In genomic region chr14:11683386-11684081, GRCm38 (mm10) we compare ENCODE assay signal across 9 mouse cellular contexts.
DNase-seq lines count a peak whose midpoint lies in the region; ATAC-seq lines count a peak whose summit lies in the region.
"Had no signal": no experiment of that assay in that cellular context is flagged by ENCODE, and none has a peak within 500 bp of the region (broad histone marks: within the 10 kb centered on the region; RNA-seq: fewer than 3 reads in every experiment).

No protein-coding gene starts in this region.

- H3K4me3 ChIP-seq in forebrain, embryonic 13.5 days, result no peak overlapping the region
- no peak overlapping the region for H3K4me3 ChIP-seq in neural tube, embryonic 11.5 days (ENCODE audit: low read depth, low read length)
- H3K4me3 ChIP-seq: left cerebral cortex, adult 2 months had no signal

- peak overlapping the region; percentile 12; the same call in 1 of the 2 replicates for H3K27ac ChIP-seq in forebrain, embryonic 13.5 days
- H3K27ac ChIP-seq in neural tube, embryonic 11.5 days (ENCODE audit: low read depth, low read length), result peak overlapping the region; percentile 14; the same call in 1 of the 2 replicates
- H3K27ac ChIP-seq: left cerebral cortex, adult 2 months had no signal

- DNase-seq in left cerebral cortex, postnatal 4 days, result peak; percentile 6
- no peak for DNase-seq in left cerebral cortex, postnatal 25 days (ENCODE audit: low spot score in 2 of 2)
- peak; percentile 59 for DNase-seq in cerebellum, adult 9-11 months
- DNase-seq in neural tube, embryonic 11.5 days (ENCODE audit: low spot score), result peak; percentile 46
- no peak for DNase-seq in right cerebral cortex, adult 2 months (ENCODE audit: low spot score in 2 of 2)
- no peak for DNase-seq in left cerebral cortex, adult 8-10 months (ENCODE audit: low spot score in 2 of 2)
- DNase-seq in c-Kit-positive CD71-positive TER-119-positive erythroid progenitor cells, embryonic 14.5 days (ENCODE audit: low spot score), result no peak

- H3K4me1 ChIP-seq in forebrain, embryonic 13.5 days, result peaks cover 37% of the 10 kb centered on the region
- H3K4me1 ChIP-seq in neural tube, embryonic 11.5 days (ENCODE audit: control insufficient read depth, insufficient read depth, low read length), result peaks cover 19% of the 10 kb centered on the region

- 24% methylated on average over 10 of the region's 10 CpGs for WGBS in forebrain, embryonic 13.5 days
- 21% methylated on average over 10 of the region's 10 CpGs for WGBS in neural tube, embryonic 11.5 days

- H3K27me3 ChIP-seq in forebrain, embryonic 13.5 days, result no peaks in the 10 kb centered on the region
- H3K27me3 ChIP-seq in neural tube, embryonic 11.5 days (ENCODE audit: control insufficient read depth, insufficient read depth, low read length), result no peaks in the 10 kb centered on the region

- intact Hi-C loops in left cerebral cortex, postnatal 4 days (cut with DNase I), result no loop called here
- intact Hi-C loops in left cerebral cortex, postnatal 25 days (cut with DNase I), result no loop called here

- no peaks in the 10 kb centered on the region for H3K36me3 ChIP-seq in forebrain, embryonic 13.5 days (ENCODE audit: poor library complexity, severe bottlenecking)
- H3K36me3 ChIP-seq in neural tube, embryonic 11.5 days (ENCODE audit: control insufficient read depth, insufficient read depth, low read length), result no peaks in the 10 kb centered on the region

- H3K9ac ChIP-seq in forebrain, embryonic 13.5 days, result 0 out of 2 replicates have a peak overlapping the region, but pooled peaks have one; percentile 21
- H3K9ac ChIP-seq in neural tube, embryonic 11.5 days (ENCODE audit: low read length), result no peak overlapping the region

- peak; percentile 61 for ATAC-seq in forebrain, embryonic 13.5 days
- peak; percentile 82 for ATAC-seq in neural tube, embryonic 11.5 days (ENCODE audit: insufficient read depth, low FRiP score, low TSS enrichment)

- peak overlapping the region; percentile 16 for H3K4me2 ChIP-seq in forebrain, embryonic 13.5 days
- H3K4me2 ChIP-seq in neural tube, embryonic 11.5 days (ENCODE audit: low read depth), result no peak overlapping the region

- H3K9me3 ChIP-seq in forebrain, embryonic 13.5 days (replicated peaks), result no peaks in the 10 kb centered on the region
- no peaks in the 10 kb centered on the region for H3K9me3 ChIP-seq in neural tube, embryonic 11.5 days (ENCODE audit: control insufficient read depth, low read length)

Comparison
In these comparisons a context has a peak if more than half of its experiments do, and no peak if none do; other contexts are left out.
1. DNase-seq: peak in left cerebral cortex, postnatal 4 days (single experiment), cerebellum, adult 9-11 months (single experiment) and neural tube, embryonic 11.5 days (single experiment); none in left cerebral cortex, postnatal 25 days (0 of 2), right cerebral cortex, adult 2 months (0 of 2), left cerebral cortex, adult 8-10 months (0 of 2) and c-Kit-positive CD71-positive TER-119-positive erythroid progenitor cells, embryonic 14.5 days (single experiment).